ENCODE assay signal across 21 mouse cellular contexts in genomic region chr6:145090201-145090863, GRCm38 (mm10). TPM values are rescaled to one million over a fixed set of nuclear protein-coding genes. Genes with fewer than 3 reads are reported as not detected.
DNase-seq lines count a peak whose midpoint lies in the region; ATAC-seq and TF ChIP-seq lines count a peak whose summit lies in the region.
"Had no signal": no experiment of that assay in that cellular context is flagged by ENCODE, and none has a peak within 500 bp of the region (broad histone marks: within the 10 kb centered on the region; RNA-seq: fewer than 3 reads in every experiment).

No protein-coding gene starts in this region.

- H3K4me1 ChIP-seq in liver, embryonic 16.5 days (ENCODE audit: control insufficient read depth, low read depth, low read length), result no peaks in the 10 kb centered on the region; the same call in 1 of the 2 replicates
- no peaks in the 10 kb centered on the region; the same call in 1 of the 2 replicates for H3K4me1 ChIP-seq in bone marrow, adult 2 months (ENCODE audit: control insufficient read depth, insufficient read depth, low read length)
- H3K4me1 ChIP-seq: embryonic facial prominence, embryonic 15.5 days had no signal

- H3K4me2 ChIP-seq in liver, embryonic 16.5 days (ENCODE audit: low read depth, low read length), result no peak overlapping the region
- H3K4me2 ChIP-seq: embryonic facial prominence, embryonic 15.5 days; heart, embryonic 12.5 days; liver, embryonic 13.5 days had no signal

- H3K9ac ChIP-seq in liver, embryonic 16.5 days (ENCODE audit: low read depth, low read length), result no peak overlapping the region
- H3K9ac ChIP-seq: embryonic facial prominence, embryonic 15.5 days; heart, embryonic 12.5 days; liver, embryonic 13.5 days had no signal

- ATAC-seq in liver, embryonic 16.5 days (ENCODE audit: low read depth), result peak; percentile 37; the same call in 1 of the 2 replicates
- ATAC-seq in neutrophil, adult 5-6 weeks (ENCODE audit: extremely low read depth, insufficient number of reproducible peaks, low FRiP score, poor library complexity, severe bottlenecking), result peak; percentile 20; the same call in 1 of the 2 replicates
- ATAC-seq: activated CD4-positive, CD25-positive, alpha-beta regulatory T cell, adult 4 months; forebrain, embryonic 16.5 days had no signal

- H3K36me3 ChIP-seq in liver, embryonic 16.5 days (ENCODE audit: control insufficient read depth, insufficient read depth), result no peaks in the 10 kb centered on the region
- H3K36me3 ChIP-seq: embryonic facial prominence, embryonic 15.5 days; G1E; heart, embryonic 12.5 days; liver, embryonic 13.5 days had no signal

- no peak for TF ChIP-seq CTCF in bone marrow, adult 2 months (IDR thresholded peaks at IDR 0.05; ENCODE audit: control insufficient read depth, insufficient read depth, low read length)

- H3K4me3 ChIP-seq in liver, embryonic 16.5 days (ENCODE audit: low read depth, low read length), result no peak overlapping the region
- no peak overlapping the region for H3K4me3 ChIP-seq in bone marrow, adult 2 months (replicated peaks; ENCODE audit: control insufficient read depth, low read depth, low read length)
- H3K4me3 ChIP-seq: embryonic facial prominence, embryonic 15.5 days; heart, embryonic 12.5 days; liver, embryonic 13.5 days; myocyte had no signal

- WGBS in liver, embryonic 16.5 days (ENCODE audit: insufficient replicate concordance), result 32% methylated on average over 6 of the region's 6 CpGs
- WGBS in bone marrow, adult 2 months, result 13% methylated on average over 6 of the region's 6 CpGs

- H3K27me3 ChIP-seq in liver, embryonic 16.5 days (ENCODE audit: control insufficient read depth, insufficient read depth, low read depth, low read length), result no peaks in the 10 kb centered on the region
- H3K27me3 ChIP-seq: embryonic facial prominence, embryonic 15.5 days; liver, embryonic 13.5 days had no signal

- intact Hi-C loops in gastrocnemius, postnatal 14 days (cut with DNase I; ENCODE audit: low total_unique reads), result no loop called here

- TF ChIP-seq POLR2A in bone marrow, adult 2 months (IDR thresholded peaks at IDR 0.05; ENCODE audit: borderline replicate concordance, control insufficient read depth, low read depth, low read length), result no peak

- DNase-seq in liver, result no peak
- DNase-seq in thymus, postnatal 36 days, result peak; percentile 55 to 72
- DNase-seq in gastrocnemius, postnatal 14 days, result no peak
- DNase-seq in testis, postnatal 14 days (ENCODE audit: low spot score), result no peak
- DNase-seq: adrenal gland, postnatal 10 days; cerebellum, adult 11-12 months; cerebellum, postnatal 14 days; kidney, adult 18-20 months; liver, embryonic 13.5 days; midbrain, embryonic 14.5 days; right cerebral cortex, postnatal 14 days; spleen, adult 18-20 months had no signal

- 0 out of 2 replicates have a peak overlapping the region, but pooled peaks have one; percentile 15 for H3K27ac ChIP-seq in liver, embryonic 16.5 days (ENCODE audit: low read length)
- H3K27ac ChIP-seq in bone marrow, adult 2 months (ENCODE audit: control insufficient read depth, insufficient read depth, low read depth, low read length, poor library complexity), result peak overlapping the region; percentile 71
- H3K27ac ChIP-seq: embryonic facial prominence, embryonic 15.5 days; liver, embryonic 13.5 days had no signal

- no peaks in the 10 kb centered on the region for H3K9me3 ChIP-seq in liver, embryonic 16.5 days (replicated peaks; ENCODE audit: control insufficient read depth, low read length)
- H3K9me3 ChIP-seq: embryonic facial prominence, embryonic 15.5 days; heart, embryonic 12.5 days had no signal

RNA-seq across cellular contexts. Expression of gene Bcat1, which starts 14.3 kb away (rescaled TPM):
- 0.96 and 1.2 TPM in 2 replicates for polyA plus RNA-seq in liver, embryonic 16.5 days (2015; fragmentation: Nextera tagmentation; extraction: Ambion mirVana)
- polyA plus RNA-seq in bone marrow, adult 2 months (2011; ENCODE audit: insufficient read depth, insufficient read length, low replicate concordance, missing spikeins), result 1.9 and 20.3 TPM in 2 replicates
- total RNA-seq in neutrophil, adult 5-6 weeks (2017), result not detected in 2 replicates
- 1 to 10 TPM; 6.8 to 8.8 TPM for total RNA-seq in gastrocnemius, postnatal 14 days (2021)
- polyA plus RNA-seq: G1E had no signal

RNA-seq across cellular contexts. Expression of gene Lrmp, which starts 25.1 kb away (rescaled TPM):
- 16.1 and 17.5 TPM in 2 replicates for polyA plus RNA-seq in liver, embryonic 16.5 days (2015; fragmentation: Nextera tagmentation; extraction: Ambion mirVana)
- polyA plus RNA-seq in bone marrow, adult 2 months (2011; ENCODE audit: insufficient read depth, insufficient read length, low replicate concordance, missing spikeins), result 98.9 and 193 TPM in 2 replicates
- 261 and 300 TPM in 2 replicates for total RNA-seq in neutrophil, adult 5-6 weeks (2017)
- 1 to 10 TPM; 1.0 to 1.1 TPM for total RNA-seq in gastrocnemius, postnatal 14 days (2021)

Comparison
In these comparisons a context has a peak if more than half of its experiments do, and no peak if none do; other contexts are left out.
1. DNase-seq: peak in thymus, postnatal 36 days (2 of 2); none in liver (single experiment), gastrocnemius, postnatal 14 days (single experiment) and testis, postnatal 14 days (single experiment).
2. RNA of gene Lrmp, which starts 25.1 kb away (total RNA-seq): 261 to 300 TPM in neutrophil, adult 5-6 weeks; 1.0 to 1.1 TPM in gastrocnemius, postnatal 14 days; every median in the first group is over 100 times any median in the second.